Mouse (Mus musculus) lung, postnatal 4 days (tissue): ENCODE data around the gene Usp21.
A peak's percentile ranks its signal among the peaks of the same experiment; 100 is the strongest.

Experiments used
- DNase-seq, 2 experiments: peaks; one replicate each; pipeline ENCODE4 v3.0.0; 2021

Usp21 gene

DNA sequence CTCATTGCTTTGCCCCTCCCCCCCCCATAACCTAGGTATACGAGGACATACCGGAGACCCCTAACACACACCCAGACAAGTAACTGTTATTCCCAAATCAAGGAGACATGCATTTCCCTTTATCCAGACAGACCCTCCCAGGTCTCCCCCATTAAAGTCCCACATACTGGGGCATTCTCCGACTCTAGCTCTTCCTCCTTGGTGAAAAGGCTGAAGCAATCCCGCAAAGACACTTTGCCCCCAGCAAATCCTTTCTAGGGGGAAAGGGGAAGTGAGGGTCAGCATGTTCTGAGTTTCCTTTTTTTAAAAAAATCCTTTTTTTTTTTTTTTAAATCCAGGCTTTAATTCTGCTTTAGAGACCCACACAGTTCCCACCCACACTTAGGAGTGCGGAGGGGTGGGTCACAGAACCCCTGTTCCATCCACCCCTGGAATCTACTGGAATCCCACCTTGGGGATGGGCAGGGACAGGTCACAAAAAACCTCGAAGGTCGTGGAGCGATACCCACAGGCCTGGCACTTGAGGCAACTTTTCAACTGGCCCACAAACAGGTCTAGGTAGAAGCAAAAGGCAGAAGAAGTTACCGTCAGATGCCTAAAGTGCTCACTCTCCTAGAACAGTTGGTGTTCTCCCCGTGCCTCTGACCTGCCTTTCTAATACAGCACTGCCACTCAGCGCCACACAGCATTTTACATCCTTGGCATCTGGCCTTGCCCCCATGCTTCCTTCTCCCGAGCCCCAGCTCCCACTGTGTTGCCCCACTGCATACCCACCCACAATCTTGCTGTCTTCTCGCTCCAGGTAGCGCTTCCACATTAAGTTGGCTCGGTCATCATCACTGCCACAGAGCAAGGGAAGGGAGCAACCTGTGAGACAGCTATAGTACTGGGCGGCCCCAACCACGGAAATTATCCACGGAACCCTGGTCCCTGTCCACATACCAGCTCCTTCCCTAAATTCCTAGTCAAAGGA is 4.3 kb downstream of the Usp21 start:
- peak in 1 of 2 experiments; percentile 19 for DNase-seq

GRCm38 (mm10) chr1:171282086-171282805 is 5.5 kb downstream of the Usp21 start:
- no peak for DNase-seq

GRCm38 (mm10) chr1:171281528-171281923 is 6.3 kb downstream of the Usp21 start:
- DNase-seq = peak; percentile 84 to 90

DNA sequence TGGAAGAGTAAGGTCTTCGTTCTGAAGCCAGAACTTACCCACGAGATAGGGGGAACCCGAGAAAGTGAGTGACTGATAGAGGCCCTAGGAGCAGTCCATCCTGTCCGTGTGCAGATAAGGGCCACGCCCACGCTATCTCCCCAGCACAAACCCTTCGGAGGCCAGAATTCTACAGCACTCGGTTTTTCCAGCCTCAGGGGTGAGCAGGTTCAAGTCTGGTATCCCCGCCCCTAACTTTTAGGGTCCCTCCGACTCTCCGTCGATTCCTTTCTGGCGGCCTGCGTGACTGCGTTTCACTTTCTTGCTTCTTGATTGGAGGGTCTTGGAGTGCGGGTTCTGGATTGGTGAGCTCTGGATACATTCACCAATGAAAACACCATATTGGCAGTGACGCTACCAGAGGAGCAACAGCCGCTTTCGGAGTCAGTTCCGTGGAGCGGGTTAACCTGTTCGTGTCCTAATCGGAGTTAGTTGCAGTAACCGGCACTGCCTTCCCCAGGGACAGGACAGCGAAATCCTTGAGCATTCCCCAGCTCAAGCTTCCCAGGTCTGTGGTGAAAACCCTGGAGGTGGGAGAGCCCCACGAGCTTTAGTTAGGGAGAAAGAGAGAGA is 6.8 kb downstream of the Usp21 start, which contains the start of gene Ppox:
Ppox (minus strand) TSS at position 271 of the 612 bp plus-strand sequence.
- DNase-seq = peak; percentile 92 to 94

DNA sequence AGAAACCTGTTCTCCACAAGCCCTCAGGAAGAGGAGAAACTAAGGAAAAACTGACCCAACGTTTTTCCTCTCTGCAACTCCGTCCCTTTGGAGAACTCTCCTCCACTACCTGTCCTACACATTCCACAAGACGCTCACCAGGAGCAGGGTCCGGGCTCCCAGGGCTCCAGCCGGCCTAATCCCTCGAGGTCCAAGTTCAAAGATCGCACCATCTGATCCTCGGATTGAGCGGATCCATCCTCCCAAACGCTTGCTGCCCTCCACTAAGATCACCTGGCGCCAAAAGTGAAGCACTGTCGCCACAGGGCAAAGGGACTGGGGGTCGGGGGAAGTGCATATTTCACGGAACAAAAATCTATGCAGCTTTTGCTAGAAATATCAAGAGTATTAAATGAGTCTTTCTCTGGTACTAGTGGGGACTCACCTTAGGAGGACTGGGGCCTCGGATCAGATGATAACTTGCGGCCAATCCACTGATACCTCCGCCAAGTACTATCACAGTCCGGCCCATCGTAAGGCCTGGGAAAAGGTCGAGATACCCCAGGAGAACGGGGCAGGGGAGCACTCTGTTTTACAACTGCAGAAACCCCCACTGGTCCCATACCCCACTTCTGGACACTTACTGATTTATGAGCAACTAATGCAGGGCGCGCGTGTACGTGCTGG is 7.4 kb downstream of the Usp21 start:
- DNase-seq = peak in 1 of 2 experiments; percentile 18

DNA sequence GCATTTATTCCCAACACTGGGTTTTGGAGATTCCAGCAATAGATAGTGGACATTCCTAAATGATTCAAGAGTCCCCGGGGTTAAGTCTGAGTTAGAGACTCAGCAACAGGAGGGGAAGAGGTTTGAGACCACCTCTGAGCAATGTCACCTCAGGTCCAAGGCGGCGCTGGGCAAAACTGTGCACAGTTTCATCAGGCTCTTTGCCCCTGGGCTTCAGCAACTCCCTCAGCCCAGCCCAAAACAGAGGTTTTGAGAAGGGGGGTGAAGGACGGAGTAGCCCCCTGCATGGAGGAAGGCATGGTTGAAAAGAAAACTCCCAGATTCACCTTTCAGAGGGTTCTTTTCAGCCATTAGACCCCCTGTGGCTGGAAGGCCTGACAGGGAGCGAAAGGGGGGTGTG is 8.1 kb downstream of the Usp21 start:
- no peak for DNase-seq

DNA sequence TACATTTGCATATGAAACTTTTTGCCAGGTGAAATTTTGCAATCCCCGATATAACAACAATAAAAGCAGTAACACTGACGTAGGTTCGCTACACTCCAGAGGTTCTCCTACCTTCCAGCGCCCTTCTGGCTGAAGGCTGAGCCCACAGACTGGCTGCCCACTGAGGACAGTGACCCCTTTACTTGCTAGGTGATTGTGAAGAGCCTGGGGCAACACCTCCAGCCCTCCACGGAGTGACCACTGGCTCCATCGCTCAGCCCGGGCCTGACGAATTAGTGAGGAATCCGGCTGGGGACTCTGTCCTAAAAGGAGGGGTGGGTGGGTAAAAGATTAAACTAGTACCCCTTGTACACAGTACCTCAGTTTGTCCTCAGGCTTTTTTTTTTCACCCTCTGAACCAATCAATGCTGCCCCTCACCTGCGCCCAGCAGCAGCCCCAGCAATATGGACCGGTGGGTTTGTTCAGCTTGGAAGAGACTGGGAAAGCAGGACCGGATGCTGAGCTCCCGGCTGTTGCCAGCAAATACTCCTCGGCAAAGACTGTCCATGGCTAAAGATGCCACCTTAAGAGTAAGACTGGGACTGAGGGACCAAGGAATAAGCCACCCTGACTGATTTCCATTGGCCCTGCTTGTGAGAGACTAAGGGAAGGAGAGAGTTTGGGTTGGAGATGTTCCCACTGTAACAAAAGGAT is 8.6 kb downstream of the Usp21 start:
- DNase-seq = no peak

DNA sequence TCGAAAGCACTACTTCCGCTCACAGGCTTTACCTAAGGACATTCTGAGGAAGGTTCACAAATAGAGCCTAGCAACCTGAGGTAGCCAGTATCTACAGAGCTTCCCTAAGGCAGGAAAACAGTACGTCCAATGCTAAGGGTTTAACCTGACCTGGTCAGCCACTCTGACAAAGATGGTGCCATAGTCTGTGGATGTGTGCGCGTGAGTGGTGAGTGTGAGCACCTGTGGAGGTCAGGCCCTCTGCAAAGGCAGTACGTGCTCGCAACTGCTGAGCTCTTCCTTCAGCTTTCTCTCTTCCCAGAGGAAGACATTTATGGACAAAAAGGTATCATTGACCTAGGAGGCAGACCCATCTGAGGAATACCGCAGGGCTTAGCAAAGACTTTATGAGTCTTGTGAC is 9.4 kb downstream of the Usp21 start:
- DNase-seq = no peak

GRCm38 (mm10) chr1:171277736-171278135 is 10.1 kb downstream of the Usp21 start:
- no peak for DNase-seq

- peak in 1 of 2 experiments; percentile 22 for DNase-seq
These were observed 11.6 kb downstream of the Usp21 start for GRCm38 (mm10) chr1:171276110-171276748.

DNA sequence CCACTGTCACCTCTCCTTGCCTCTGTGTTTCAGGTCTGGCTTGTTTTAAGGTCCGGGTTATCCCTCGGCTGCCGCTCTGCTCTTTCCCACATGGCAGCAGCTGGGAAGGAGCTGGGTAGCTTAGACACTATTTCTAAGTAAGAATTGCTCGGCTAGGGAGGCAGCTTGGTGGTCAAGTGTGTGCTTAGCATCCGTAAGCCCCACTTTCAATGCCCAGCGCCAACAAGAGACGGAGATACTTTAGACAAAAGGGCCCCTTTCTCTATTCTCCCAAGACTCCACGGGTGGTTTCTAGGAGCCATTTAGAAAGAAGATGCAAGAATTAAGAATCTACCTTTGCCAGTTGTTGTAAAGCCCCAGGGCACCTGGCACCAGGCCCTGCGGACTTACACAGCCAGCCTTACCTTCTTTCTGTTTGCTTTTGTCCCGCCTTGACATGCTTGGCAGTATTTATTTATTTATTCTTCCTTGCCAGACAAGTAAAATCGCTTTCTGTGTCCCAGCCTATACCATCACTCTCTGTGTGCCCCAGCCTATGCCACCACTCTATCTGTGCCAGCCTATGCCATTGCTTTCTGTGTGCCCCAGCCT is 12.6 kb downstream of the Usp21 start:
- peak in 1 of 2 experiments; percentile 17 for DNase-seq

- peak in 1 of 2 experiments; percentile 29 for DNase-seq
These were observed 13.6 kb downstream of the Usp21 start for GRCm38 (mm10) chr1:171274171-171274570.

DNA sequence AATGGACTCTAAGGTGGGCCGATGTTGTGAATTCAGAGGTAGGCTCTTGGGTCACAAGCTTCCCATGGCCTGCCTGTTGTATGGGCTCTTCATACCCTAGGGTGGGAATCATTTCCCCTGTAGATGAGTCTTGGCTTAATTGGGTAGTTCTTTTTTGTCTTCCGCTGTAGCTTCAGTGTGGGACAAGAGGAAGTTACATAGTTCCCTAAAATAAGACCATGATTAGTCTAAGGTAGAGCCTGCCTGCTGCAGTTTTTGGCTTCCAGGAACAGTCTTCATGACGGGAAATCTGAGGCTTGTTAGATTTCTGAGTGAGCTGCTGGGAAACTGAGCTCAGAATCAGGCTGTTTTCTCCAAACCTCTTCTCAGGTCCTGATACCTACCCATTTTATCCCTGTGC is 15.7 kb downstream of the Usp21 start:
- no peak for DNase-seq

- no peak for DNase-seq
These were observed 16.2 kb downstream of the Usp21 start for GRCm38 (mm10) chr1:171271622-171272021.

GRCm38 (mm10) chr1:171271196-171271595 is 16.6 kb downstream of the Usp21 start:
- DNase-seq = peak in 1 of 2 experiments; percentile 30

DNA sequence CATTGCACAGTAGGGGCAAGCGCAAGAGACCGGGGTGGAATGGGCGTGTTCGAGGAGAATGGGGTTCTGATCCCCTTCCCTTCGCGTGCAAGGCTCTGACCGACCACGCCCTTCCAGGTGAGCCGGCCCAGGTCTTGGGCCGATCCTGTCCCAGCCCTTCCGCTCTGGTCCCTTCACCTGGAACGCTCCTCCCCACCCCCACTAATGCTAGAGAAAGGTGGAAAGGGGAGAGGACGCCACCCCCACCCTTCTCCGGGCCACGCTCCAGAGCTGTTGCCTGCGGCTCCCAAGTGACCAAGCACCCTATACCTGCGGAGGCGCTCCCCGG is 17.3 kb downstream of the Usp21 start:
- peak; percentile 68 to 85 for DNase-seq

DNA sequence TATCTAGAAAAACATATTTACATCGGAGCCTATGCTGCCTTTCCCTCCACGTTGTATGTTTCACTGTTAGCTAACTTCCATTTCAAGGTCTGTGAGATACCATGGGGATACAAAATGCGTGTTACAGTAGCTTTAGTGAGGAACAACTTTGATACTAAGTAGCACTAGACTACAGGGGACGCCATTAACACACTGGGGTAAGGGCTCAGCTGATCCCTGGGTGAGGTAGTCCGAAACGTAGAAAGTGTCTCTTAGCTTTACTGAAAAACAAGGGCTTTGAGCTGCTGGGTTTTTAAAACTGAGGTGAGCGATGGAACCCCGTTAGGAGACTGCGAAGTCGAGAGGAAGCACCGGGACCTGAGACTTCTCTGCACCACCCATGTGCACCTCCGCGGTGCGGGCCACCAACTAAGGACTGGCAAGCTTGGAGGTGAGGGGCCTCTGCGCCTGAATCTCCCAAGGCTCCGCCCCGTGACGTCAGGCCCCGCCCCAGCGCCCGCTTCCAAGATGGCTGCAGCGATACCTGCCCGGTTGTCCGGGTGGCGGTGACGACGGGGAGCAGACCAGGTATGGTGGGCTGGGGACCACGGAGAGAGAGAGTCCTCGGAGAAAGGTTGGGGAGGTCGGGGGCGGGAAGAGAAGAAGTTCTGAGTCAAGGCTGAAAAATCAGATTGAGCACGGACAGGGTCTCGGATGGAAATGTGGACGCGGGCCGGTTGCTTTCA is 17.8 kb downstream of the Usp21 start, which contains the start of gene B4galt3:
B4galt3 (plus strand) TSS at position 481 of the 725 bp plus-strand sequence.
- DNase-seq = peak; percentile 96 to 97

GRCm38 (mm10) chr1:171268341-171268740 is 19.4 kb downstream of the Usp21 start:
- DNase-seq = no peak

DNA sequence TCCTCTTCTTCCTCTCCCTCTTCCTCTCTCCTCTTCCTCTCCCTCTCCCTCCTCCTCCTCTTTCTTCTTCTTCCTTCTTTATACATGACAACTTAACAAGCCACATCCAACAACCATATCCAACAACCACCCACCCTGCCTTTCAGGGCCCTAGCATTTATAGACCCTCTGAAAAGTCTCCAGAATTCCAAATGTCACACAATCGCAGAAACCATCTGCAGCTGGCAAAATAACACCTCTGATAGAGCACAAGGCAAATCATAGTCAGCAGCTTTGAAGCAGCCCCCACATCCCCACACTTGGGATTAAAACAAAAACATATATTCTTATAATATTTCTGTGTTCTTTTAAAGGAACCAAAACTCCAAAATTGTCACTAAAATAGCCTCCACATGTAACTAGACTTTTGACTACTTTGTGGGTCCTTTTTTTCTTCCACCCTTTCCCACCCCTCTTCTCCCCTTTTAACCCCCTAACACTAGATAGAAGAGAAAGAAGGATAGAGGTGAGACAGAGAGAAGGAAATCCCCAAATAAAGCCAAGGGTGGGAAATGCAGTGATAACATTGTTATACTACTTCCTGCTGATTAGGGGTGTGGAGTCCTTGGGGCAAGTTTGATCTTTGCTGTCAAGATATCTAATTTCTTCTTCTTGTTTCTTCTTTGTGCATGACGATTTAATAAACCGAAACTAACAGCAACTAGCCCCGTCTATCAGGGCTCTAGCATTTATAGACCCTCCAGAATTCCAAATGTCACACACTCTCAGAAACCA is 21.6 kb downstream of the Usp21 start:
- no peak for DNase-seq
